Mouse (Mus musculus) heart, embryonic 10.5 days (tissue): ENCODE data around the gene Tent4a. TPM values are rescaled to one million over a fixed set of nuclear protein-coding genes. Genes with fewer than 3 reads are reported as not detected.
A peak's percentile ranks its signal among the peaks of the same experiment; 100 is the strongest.

Source experiments
- DNase-seq: peaks from one replicate; pipeline ENCODE4 v3.0.0-alpha.2; 2017; ENCODE audit warnings: low spot score
- H3K27ac ChIP-seq: fragments of 300-500 bp; sonication (generic); 2 replicates; pipeline ENCODE4 v1.5.1; 2016; ENCODE audit warnings: mild to moderate bottlenecking
- H3K27me3 ChIP-seq: fragments of 300-500 bp; sonication (generic); 2 replicates; pipeline ENCODE4 v1.6.1; 2016; ENCODE audit warnings: mild to moderate bottlenecking; ENCODE audit not compliant: poor library complexity, insufficient read depth, severe bottlenecking
- H3K36me3 ChIP-seq: fragments of 300-500 bp; sonication (generic); 2 replicates; pipeline ENCODE4 v1.6.1; 2016; ENCODE audit warnings: mild to moderate bottlenecking, moderate library complexity
- H3K4me1 ChIP-seq: fragments of 300-500 bp; sonication (generic); 2 replicates; pipeline ENCODE4 v1.6.1; 2016; ENCODE audit warnings: mild to moderate bottlenecking
- H3K4me3 ChIP-seq: fragments of 300-500 bp; sonication (generic); 2 replicates; pipeline ENCODE4 v1.5.1; 2016; ENCODE audit warnings: mild to moderate bottlenecking, moderate library complexity
- H3K9me3 ChIP-seq: fragments of 300-500 bp; sonication (generic); 2 replicates; pipeline ENCODE4 v1.6.1; 2016; ENCODE audit warnings: mild to moderate bottlenecking, moderate library complexity
- WGBS: fragments of 180-500 bp; shearing (Covaris S2); methylation state at CpG from one replicate; pipeline ENCODE4 v1.1.7; 2016; 5-methylcytosine and 5-hydroxymethylcytosine counted together
- polyA plus RNA-seq: library from polyadenylated mRNA; unstranded; fragments of >200 nt; fragmentation: Nextera tagmentation; extraction: Ambion mirVana; gene quantifications from 2 replicates; pipeline ENCODE4 v1.2.1, GENCODE M21; 2016

Tent4a gene
- polyA plus RNA-seq, 1 experiment from 2014 or later: 4.6 TPM

GRCm38 (mm10) chr13:69525867-69526266, 8.6 kb downstream of the Tent4a start:
- no peaks in the 10 kb centered on the region for H3K9me3 ChIP-seq
- WGBS: 70% methylated on average over 4 of the region's 4 CpGs
- H3K27ac ChIP-seq: no peak overlapping the region
- H3K27me3 ChIP-seq: no peaks in the 10 kb centered on the region
- H3K36me3 ChIP-seq: peaks cover 16% of the 10 kb centered on the region
- DNase-seq: no peak
- peaks cover 86% of the 10 kb centered on the region for H3K4me1 ChIP-seq
- no peak overlapping the region for H3K4me3 ChIP-seq

GRCm38 (mm10) chr13:69524158-69524530, 10.3 kb downstream of the Tent4a start:
- 66% methylated on average over 2 of the region's 2 CpGs for WGBS
- H3K27ac ChIP-seq: no peak overlapping the region

GRCm38 (mm10) chr13:69523444-69524157, 10.8 kb downstream of the Tent4a start:
- H3K4me1 ChIP-seq: peaks cover 71% of the 10 kb centered on the region
- 70% methylated on average over 14 of the region's 14 CpGs for WGBS
- H3K27ac ChIP-seq: no peak overlapping the region

More at GRCm38 (mm10) chr13:69524158-69524530, 10.3 kb downstream of the Tent4a start:
- no peak overlapping the region for H3K4me3 ChIP-seq
- no peaks in the 10 kb centered on the region; the same call in 1 of the 2 replicates for H3K36me3 ChIP-seq
- no peaks in the 10 kb centered on the region for H3K27me3 ChIP-seq
- no peaks in the 10 kb centered on the region for H3K9me3 ChIP-seq
- no peak for DNase-seq
- peaks cover 74% of the 10 kb centered on the region for H3K4me1 ChIP-seq

GRCm38 (mm10) chr13:69522161-69522791, 12.1 kb downstream of the Tent4a start:
- H3K36me3 ChIP-seq: no peaks in the 10 kb centered on the region
- no peak overlapping the region for H3K4me3 ChIP-seq
- WGBS: 100% methylated on average over 1 of the region's 1 CpGs
- no peaks in the 10 kb centered on the region for H3K9me3 ChIP-seq
- H3K27ac ChIP-seq: 0 out of 2 replicates have a peak overlapping the region, but pooled peaks have one; percentile 13
- H3K4me1 ChIP-seq: peaks cover 69% of the 10 kb centered on the region
- no peaks in the 10 kb centered on the region for H3K27me3 ChIP-seq
- no peak for DNase-seq

More at GRCm38 (mm10) chr13:69523444-69524157, 10.8 kb downstream of the Tent4a start:
- Histone ChIP-seq H3K9me3 (no peaks in the 10 kb centered on the region), H3K27me3 (no peaks in the 10 kb centered on the region), H3K36me3 (no peaks in the 10 kb centered on the region), H3K4me3 (no peak overlapping the region)
- DNase-seq: no peak

- Histone ChIP-seq H3K4me1 (peaks cover 42% of the 10 kb centered on the region), H3K4me3 (no peak overlapping the region), H3K27ac (no peak overlapping the region), H3K36me3 (peaks cover 5% of the 10 kb centered on the region), H3K27me3 (no peaks in the 10 kb centered on the region), H3K9me3 (no peaks in the 10 kb centered on the region)
- WGBS: 86% methylated on average over 6 of the region's 6 CpGs
- no peak for DNase-seq
Observed at GRCm38 (mm10) chr13:69519137-69519536, 15.3 kb downstream of the Tent4a start.

GRCm38 (mm10) chr13:69517445-69517844, 17.0 kb downstream of the Tent4a start:
- no peak overlapping the region for H3K4me3 ChIP-seq
- peaks cover 13% of the 10 kb centered on the region for H3K36me3 ChIP-seq
- H3K9me3 ChIP-seq: no peaks in the 10 kb centered on the region
- DNase-seq: no peak
- H3K27ac ChIP-seq: no peak overlapping the region
- 85% methylated on average over 6 of the region's 6 CpGs for WGBS
- H3K27me3 ChIP-seq: no peaks in the 10 kb centered on the region
- peaks cover 25% of the 10 kb centered on the region for H3K4me1 ChIP-seq

- no peak for DNase-seq
- H3K27me3 ChIP-seq: no peaks in the 10 kb centered on the region
- peaks cover 33% of the 10 kb centered on the region for H3K36me3 ChIP-seq
- H3K4me3 ChIP-seq: no peak overlapping the region
- H3K27ac ChIP-seq: no peak overlapping the region
- WGBS: 92% methylated on average over 3 of the region's 3 CpGs
- no peaks in the 10 kb centered on the region for H3K9me3 ChIP-seq
- H3K4me1 ChIP-seq: peaks cover 11% of the 10 kb centered on the region; the same call in 1 of the 2 replicates
Observed at GRCm38 (mm10) chr13:69515091-69515490, 19.3 kb downstream of the Tent4a start.

GRCm38 (mm10) chr13:69509391-69510244, 24.8 kb downstream of the Tent4a start:
- Histone ChIP-seq H3K4me1 (no peaks in the 10 kb centered on the region), H3K36me3 (peaks cover 77% of the 10 kb centered on the region), H3K9me3 (no peaks in the 10 kb centered on the region), H3K4me3 (no peak overlapping the region), H3K27ac (no peak overlapping the region), H3K27me3 (no peaks in the 10 kb centered on the region)
- 76% methylated on average over 9 of the region's 9 CpGs for WGBS
- DNase-seq: no peak

- 92% methylated on average over 3 of the region's 3 CpGs for WGBS
- Histone ChIP-seq H3K27ac (no peak overlapping the region), H3K27me3 (no peaks in the 10 kb centered on the region), H3K36me3 (peaks cover 90% of the 10 kb centered on the region), H3K4me3 (no peak overlapping the region), H3K4me1 (no peaks in the 10 kb centered on the region), H3K9me3 (no peaks in the 10 kb centered on the region)
- DNase-seq: no peak
Observed at GRCm38 (mm10) chr13:69507666-69508065, 26.8 kb downstream of the Tent4a start.

- no peak overlapping the region for H3K27ac ChIP-seq
Observed at GRCm38 (mm10) chr13:69506341-69507086, 27.9 kb downstream of the Tent4a start.

GRCm38 (mm10) chr13:69502863-69503262, 31.6 kb downstream of the Tent4a start:
- WGBS: 72% methylated on average over 5 of the region's 5 CpGs
- peaks cover 98% of the 10 kb centered on the region for H3K36me3 ChIP-seq
- H3K27me3 ChIP-seq: no peaks in the 10 kb centered on the region
- no peak overlapping the region for H3K27ac ChIP-seq
- H3K4me3 ChIP-seq: no peak overlapping the region
- no peaks in the 10 kb centered on the region for H3K9me3 ChIP-seq
- peaks cover 7% of the 10 kb centered on the region; the same call in 1 of the 2 replicates for H3K4me1 ChIP-seq
- DNase-seq: no peak

More at GRCm38 (mm10) chr13:69506341-69507086, 27.9 kb downstream of the Tent4a start:
- no peaks in the 10 kb centered on the region for H3K9me3 ChIP-seq
- peaks cover 90% of the 10 kb centered on the region for H3K36me3 ChIP-seq
- no peaks in the 10 kb centered on the region for H3K4me1 ChIP-seq
- H3K4me3 ChIP-seq: no peak overlapping the region
- DNase-seq: no peak
- WGBS: 81% methylated on average over 12 of the region's 12 CpGs
- no peaks in the 10 kb centered on the region for H3K27me3 ChIP-seq

GRCm38 (mm10) chr13:69502157-69502750, 32.2 kb downstream of the Tent4a start:
- WGBS: 93% methylated on average over 14 of the region's 14 CpGs
- Histone ChIP-seq H3K27ac (no peak overlapping the region), H3K4me3 (no peak overlapping the region), H3K36me3 (peaks cover 98% of the 10 kb centered on the region), H3K9me3 (no peaks in the 10 kb centered on the region), H3K4me1 (peaks cover 7% of the 10 kb centered on the region; the same call in 1 of the 2 replicates), H3K27me3 (no peaks in the 10 kb centered on the region)
- no peak for DNase-seq
